Mouse (Mus musculus) brain, embryonic 14.5 days (tissue): ENCODE data around the gene Gli2.

Source experiments
- CTCF ChIP-seq: fragments of 200-500 bp; IDR thresholded peaks from 2 replicates; pipeline ENCODE4 v1.5.1; 2012; ENCODE audit warnings: inconsistent platforms, mild to moderate bottlenecking, moderate library complexity, borderline replicate concordance; ENCODE audit not compliant: insufficient read depth, insufficient read length; ENCODE audit errors: extremely low read depth
- POLR2A ChIP-seq: fragments of 200-500 bp; IDR thresholded peaks from 2 replicates; pipeline ENCODE4 v1.6.1; 2012; ENCODE audit warnings: mild to moderate bottlenecking, inconsistent platforms, borderline replicate concordance; ENCODE audit not compliant: poor library complexity, insufficient read depth, insufficient read length, severe bottlenecking; ENCODE audit errors: extremely low read depth

DNA sequence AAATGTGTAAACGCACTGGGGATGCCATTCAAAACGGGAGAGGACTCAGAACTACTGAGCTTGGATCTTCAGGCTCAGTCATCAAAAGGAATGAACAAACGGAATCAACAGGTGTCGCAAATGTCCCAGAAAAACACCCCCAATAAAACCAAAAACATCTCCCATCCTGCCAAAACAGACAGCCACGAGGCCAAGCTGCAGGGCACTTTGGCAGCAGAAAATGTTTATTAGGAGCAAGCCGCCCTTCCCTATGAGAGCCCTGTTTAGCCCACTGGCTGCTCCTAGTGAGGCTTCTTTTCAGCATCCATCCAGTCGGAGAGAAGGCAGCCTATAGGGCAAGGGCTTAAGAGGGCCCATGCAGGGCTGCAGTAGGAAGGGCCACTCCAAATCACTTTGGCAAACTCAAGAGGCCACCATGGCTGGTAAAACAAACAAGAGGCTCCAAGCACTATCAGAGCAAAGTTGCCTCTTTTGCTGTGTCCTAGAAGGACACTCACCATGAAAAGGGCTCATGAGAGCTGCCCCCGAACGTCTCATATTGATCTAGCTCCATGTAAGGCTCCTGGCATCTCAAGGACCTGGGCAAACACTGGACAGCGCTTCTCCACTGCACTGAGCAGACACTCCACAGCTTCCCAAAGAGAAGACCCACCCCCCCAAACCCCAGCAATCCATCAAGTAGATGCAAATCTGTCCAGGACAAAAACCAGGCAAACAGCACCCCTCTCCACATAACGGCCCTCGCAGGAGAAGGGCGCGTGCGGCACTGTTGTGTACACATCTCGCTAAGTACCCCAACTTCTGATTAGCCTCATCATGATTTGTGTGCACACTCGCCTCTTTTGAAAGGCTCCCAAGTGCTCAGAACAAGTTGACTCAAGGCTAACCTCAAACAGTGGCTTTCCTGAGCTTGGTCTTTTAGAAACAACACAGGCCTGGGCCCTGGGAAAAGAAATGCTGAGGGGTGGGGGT is 139.7 kb downstream of the Gli2 start:
- TF ChIP-seq CTCF (no peak), POLR2A (no peak)
